Mouse (Mus musculus) megakaryocyte, embryonic 14.5 days (primary cell): ENCODE measurements around the gene Arhgef3.

Experiments used
- FLI1 ChIP-seq: IDR thresholded peaks from 2 replicates; pipeline ENCODE4 v1.6.1; 2012; ENCODE audit warnings: low read length, inconsistent platforms, mixed read lengths
- GATA1 ChIP-seq: IDR thresholded peaks from 3 replicates; pipeline ENCODE4 v1.6.1; 2012; ENCODE audit warnings: mixed read lengths, low read length, inconsistent platforms, borderline replicate concordance

DNA sequence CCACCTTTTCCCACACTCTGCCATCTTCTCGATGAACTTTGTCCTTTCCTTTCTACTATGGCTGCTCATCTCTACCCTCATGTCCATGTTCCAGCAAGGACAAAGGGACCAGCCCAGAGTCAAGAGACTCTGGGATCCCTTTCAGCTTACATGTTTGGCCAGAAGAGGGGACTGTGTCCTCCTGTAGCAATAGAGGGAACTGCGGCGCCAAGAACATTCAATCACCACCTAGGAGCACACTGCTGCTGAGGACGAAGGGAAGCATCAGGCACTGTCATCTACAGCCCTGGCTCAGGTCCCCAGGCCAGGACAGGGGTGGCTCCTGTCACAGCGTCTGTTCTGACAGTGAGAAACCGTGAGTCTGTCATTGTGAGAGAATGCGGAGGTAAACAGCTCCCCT is 65.1 kb downstream of the Arhgef3 start:
- TF ChIP-seq GATA1: no peak
- no peak for TF ChIP-seq FLI1
